Mouse (Mus musculus) megakaryocyte, embryonic 14.5 days (primary cell): ENCODE data around the gene Dgki. TPM values are rescaled to one million over a fixed set of nuclear protein-coding genes. Genes with fewer than 3 reads are reported as not detected.

ENCODE experiments used
- H3K27me3 ChIP-seq: replicated peaks from 2 replicates; pipeline ENCODE3; 2012; ENCODE audit warnings: inconsistent platforms
- H3K36me3 ChIP-seq: replicated peaks from 2 replicates; pipeline ENCODE3; 2012; ENCODE audit warnings: low read length, inconsistent platforms, mixed read lengths
- H3K4me1 ChIP-seq: 2 replicates; pipeline ENCODE4 v1.6.1; 2012; ENCODE audit warnings: inconsistent platforms
- H3K4me3 ChIP-seq: replicated peaks from 2 replicates; pipeline ENCODE3; 2012; ENCODE audit warnings: moderate library complexity, mild to moderate bottlenecking, inconsistent platforms
- H3K9me3 ChIP-seq: 2 replicates; pipeline ENCODE4 v1.6.1; 2012; ENCODE audit warnings: inconsistent platforms
- FLI1 ChIP-seq: IDR thresholded peaks from 2 replicates; pipeline ENCODE4 v1.6.1; 2012; ENCODE audit warnings: low read length, inconsistent platforms, mixed read lengths
- GATA1 ChIP-seq: IDR thresholded peaks from 3 replicates; pipeline ENCODE4 v1.6.1; 2012; ENCODE audit warnings: mixed read lengths, low read length, inconsistent platforms, borderline replicate concordance
- polyA plus RNA-seq: library from polyadenylated mRNA; stranded (reverse); fragments of >175 nt; gene quantifications from 2 replicates; pipeline ENCODE4 v1.2.3, GENCODE M21; 2012; ENCODE audit warnings: low replicate concordance; ENCODE audit not compliant: insufficient read depth

Gene Dgki
- polyA plus RNA-seq, 1 experiment = 0.02 TPM

DNA sequence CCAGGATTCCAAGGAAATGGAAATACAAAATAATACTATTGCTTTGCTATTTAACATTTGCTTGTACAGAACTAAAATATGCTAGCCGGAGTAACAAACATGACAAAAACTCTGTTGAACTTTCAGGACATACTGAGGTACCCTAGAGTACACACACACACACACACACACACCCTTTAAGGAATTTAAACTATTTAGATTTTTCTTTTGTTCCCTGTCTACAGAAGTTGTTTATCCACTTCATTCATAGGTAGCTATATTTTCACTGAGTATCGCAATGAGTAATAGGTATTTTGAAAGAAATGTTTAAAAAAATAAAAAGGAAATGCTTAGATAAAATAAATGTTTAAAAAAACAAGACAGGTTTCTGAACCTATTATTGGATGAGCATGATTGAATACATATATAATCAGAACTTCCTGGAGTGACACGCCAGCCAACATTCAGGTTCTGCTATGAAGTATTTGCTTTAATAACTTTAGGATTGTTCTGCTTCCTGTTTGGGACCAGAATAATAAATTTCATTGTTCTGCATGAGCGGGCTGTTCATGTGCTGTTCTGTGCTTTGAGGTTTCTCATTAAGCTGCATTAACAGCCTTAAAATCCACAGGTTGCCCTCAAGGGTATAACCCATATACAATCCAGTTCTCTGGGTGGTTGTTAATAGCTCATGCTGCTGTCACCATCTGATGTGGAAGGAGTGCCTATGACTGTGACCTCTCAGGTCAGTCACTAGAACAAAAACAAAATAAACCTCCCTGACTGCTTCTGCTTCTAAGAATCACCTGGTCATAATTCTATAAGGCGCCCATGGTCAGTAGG is 457.7 kb downstream of the Dgki start:
- Histone ChIP-seq H3K27me3 (no peaks in the 10 kb centered on the region), H3K4me3 (no peak overlapping the region), H3K4me1 (no peaks in the 10 kb centered on the region), H3K36me3 (no peaks in the 10 kb centered on the region), H3K9me3 (no peaks in the 10 kb centered on the region)
- TF ChIP-seq GATA1 (no peak), FLI1 (no peak)

DNA sequence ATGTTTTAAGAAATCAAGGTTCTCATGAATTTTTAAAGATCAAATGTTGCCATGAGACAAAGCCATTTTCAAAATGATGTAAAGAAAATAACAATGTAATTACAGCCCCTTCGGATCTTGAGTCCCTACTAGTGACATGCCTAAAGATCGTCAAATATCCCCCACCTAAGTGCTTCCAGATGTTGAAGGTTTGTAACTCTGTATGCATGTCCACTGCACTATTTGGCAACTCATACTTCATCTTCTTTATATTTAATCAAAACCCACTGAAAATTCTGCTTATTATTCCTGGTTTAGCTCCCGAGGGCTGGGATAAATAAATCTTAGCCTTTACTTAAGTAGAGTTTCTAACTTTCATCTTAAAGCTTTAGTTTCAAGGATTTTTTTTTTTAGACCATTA is 458.3 kb downstream of the Dgki start:
- TF ChIP-seq FLI1 = no peak

DNA sequence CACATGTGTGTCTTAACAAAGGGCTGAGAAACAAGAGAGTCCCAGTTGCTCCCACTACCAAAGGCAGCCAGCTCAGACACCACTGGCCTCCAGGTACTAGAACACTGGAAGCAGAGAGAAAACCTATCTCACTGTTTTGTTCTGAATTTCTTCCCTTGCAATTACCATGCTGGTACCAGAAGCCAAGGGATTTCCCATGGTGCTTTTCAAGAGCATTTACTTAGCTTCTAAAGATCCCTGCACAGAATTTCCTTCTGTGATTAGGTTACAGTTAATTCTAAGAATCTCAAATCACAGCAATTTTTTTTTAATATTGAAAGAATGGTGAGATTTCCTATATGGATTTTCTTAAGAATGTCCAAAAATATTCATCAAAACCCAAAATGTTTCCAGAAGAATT is 458.8 kb downstream of the Dgki start:
- H3K36me3 ChIP-seq = no peaks in the 10 kb centered on the region
- H3K4me3 ChIP-seq = no peak overlapping the region
- no peaks in the 10 kb centered on the region for H3K4me1 ChIP-seq
- no peaks in the 10 kb centered on the region for H3K27me3 ChIP-seq
- TF ChIP-seq GATA1 (no peak), FLI1 (no peak)
- H3K9me3 ChIP-seq = no peaks in the 10 kb centered on the region

More for the DNA sequence above, 458.3 kb downstream of the Dgki start:
- Histone ChIP-seq H3K4me3 (no peak overlapping the region), H3K4me1 (no peaks in the 10 kb centered on the region), H3K27me3 (no peaks in the 10 kb centered on the region), H3K9me3 (no peaks in the 10 kb centered on the region), H3K36me3 (no peaks in the 10 kb centered on the region)

DNA sequence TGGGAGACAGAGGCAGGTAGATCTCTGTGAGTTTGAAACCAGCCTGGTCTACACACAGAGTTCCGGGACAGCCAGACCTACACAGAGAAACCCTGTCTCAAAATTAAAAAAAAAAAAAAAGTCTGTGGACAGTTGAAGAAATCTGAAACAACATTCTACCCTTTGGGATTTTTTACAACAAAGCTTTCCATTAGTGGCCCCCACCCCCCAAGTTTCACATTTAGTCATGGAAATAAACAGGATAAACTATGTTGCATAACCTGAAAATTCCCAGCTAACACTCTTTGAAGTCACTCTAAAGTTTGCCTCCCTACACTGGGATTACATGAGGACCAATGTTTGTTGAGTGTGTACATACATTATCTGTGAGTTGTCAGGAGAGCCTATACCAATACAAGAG is 461.2 kb downstream of the Dgki start:
- Histone ChIP-seq H3K27me3 (no peaks in the 10 kb centered on the region), H3K36me3 (no peaks in the 10 kb centered on the region), H3K4me3 (no peak overlapping the region), H3K9me3 (no peaks in the 10 kb centered on the region), H3K4me1 (no peaks in the 10 kb centered on the region)
- TF ChIP-seq FLI1 (no peak), GATA1 (no peak)

DNA sequence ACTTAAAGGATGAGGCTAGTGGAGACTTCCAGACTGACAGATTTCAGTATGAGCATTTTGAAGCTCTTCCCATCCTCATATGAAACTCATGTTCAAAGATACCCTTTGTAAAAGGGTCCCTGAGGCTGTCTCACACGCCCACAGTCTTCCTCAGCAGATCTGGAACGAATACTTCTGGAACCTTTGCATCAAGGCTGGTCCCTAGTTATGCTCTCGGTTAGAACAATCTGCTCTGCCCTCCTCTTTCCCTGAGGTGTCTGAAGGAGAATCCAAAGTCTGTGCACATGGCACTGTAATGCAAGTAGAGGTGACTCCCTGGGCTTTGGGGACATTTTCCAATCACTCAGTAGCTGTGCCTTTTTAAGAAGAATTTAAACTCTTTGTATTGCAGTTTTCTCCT is 464.6 kb downstream of the Dgki start:
- no peaks in the 10 kb centered on the region for H3K9me3 ChIP-seq
- H3K27me3 ChIP-seq = no peaks in the 10 kb centered on the region
- H3K4me3 ChIP-seq = no peak overlapping the region
- TF ChIP-seq GATA1 (no peak), FLI1 (no peak)
- no peaks in the 10 kb centered on the region for H3K4me1 ChIP-seq
- no peaks in the 10 kb centered on the region for H3K36me3 ChIP-seq

DNA sequence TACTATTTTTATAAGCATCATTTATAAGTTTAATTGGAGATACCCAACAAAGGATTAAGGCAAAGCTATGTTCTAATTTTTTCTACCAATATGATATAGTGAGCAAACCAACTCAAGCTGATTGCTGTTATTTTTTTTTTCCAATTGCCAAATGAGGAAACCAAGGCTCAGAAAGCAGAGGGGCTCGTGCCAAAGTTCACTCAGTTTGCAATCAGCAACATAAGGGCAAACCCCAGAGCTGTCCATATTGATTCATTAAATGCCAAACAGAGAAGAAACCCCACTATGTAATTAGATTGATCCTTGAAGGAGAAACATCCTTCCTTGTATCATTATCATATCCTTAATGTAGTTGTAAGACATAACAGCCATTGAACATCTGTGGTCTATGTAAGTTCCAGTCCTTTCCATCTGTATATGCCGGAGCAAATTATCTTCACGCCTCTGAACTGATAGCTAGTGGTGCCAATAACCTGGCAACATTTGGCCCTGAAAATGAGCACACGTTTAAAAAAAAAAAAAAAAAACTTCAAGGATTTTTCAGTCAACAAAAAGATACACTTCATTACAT is 465.2 kb downstream of the Dgki start:
- Histone ChIP-seq H3K27me3 (no peaks in the 10 kb centered on the region), H3K4me1 (no peaks in the 10 kb centered on the region), H3K9me3 (no peaks in the 10 kb centered on the region), H3K36me3 (no peaks in the 10 kb centered on the region), H3K4me3 (no peak overlapping the region)
- TF ChIP-seq GATA1 (no peak), FLI1 (no peak)

DNA sequence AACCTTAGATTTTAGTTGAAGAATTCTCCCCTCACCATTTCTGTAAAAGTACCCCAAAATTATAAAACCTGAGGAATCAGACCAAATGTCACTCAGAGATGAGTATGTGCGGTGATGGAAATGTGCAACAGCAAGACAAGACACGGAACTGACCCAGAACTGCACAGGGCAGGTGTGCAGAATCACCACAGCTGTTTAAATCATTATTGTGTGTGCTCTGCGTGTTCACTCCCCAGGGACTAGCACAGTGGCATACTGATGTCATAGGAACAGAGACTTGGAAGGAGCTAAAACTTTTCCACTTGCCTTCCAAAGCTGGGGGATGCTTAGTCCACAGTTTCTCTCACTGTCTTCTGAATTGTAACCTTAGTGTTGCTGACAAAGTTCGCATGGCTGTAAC is 467.3 kb downstream of the Dgki start:
- H3K4me1 ChIP-seq = no peaks in the 10 kb centered on the region
- no peaks in the 10 kb centered on the region for H3K36me3 ChIP-seq
- H3K27me3 ChIP-seq = no peaks in the 10 kb centered on the region
- TF ChIP-seq FLI1 (no peak), GATA1 (no peak)
- peaks cover 4% of the 10 kb centered on the region; the same call in 1 of the 2 replicates for H3K9me3 ChIP-seq
- no peak overlapping the region for H3K4me3 ChIP-seq

DNA sequence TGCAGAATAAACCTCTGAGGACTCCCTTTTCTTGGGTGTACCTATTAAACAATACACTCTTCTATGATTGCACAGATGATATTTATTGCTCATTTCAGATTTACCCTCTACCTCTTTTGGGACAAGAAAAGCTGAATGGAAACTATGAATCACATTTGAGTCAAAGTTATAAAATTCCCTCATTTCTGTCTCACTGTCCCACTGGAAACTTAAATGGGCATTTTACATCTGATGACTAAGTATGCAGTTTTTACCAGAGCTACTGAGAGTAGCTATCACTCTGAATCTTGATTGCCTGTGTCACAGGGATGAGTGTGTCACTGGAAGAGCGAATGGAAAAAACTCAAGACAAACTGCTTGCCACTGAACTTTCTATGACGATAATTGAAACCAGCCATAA is 467.8 kb downstream of the Dgki start:
- no peak overlapping the region for H3K4me3 ChIP-seq
- TF ChIP-seq FLI1 (no peak), GATA1 (no peak)

DNA sequence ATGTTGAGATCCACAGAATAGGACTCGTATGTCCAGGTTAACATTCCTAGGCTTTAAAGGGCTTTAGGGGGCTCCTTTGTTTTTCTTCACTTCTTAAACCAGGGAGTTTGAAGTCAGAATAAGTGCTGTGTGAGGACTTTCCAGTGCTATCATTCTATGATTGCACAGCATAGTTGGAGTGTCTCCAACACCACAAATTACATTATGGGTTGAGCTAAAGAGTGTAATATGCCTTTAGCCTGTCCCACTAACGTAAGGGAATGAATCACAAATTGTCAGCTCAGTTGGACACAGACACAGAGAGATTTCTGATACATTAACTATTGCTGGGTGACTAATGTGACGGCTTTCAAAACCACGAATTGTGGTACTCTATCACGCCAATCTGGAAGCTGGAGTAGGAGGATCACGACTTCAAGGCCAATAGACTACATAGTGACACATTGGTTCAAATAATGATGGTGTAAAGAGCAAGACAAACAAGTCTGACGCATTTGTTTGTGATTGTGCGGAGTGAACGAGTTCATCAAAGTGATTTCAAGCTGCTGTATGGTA is 469.5 kb downstream of the Dgki start:
- H3K36me3 ChIP-seq = no peaks in the 10 kb centered on the region

More for the DNA sequence above, 467.8 kb downstream of the Dgki start:
- Histone ChIP-seq H3K4me1 (no peaks in the 10 kb centered on the region), H3K9me3 (peaks cover 4% of the 10 kb centered on the region; the same call in 1 of the 2 replicates), H3K36me3 (no peaks in the 10 kb centered on the region), H3K27me3 (no peaks in the 10 kb centered on the region)

DNA sequence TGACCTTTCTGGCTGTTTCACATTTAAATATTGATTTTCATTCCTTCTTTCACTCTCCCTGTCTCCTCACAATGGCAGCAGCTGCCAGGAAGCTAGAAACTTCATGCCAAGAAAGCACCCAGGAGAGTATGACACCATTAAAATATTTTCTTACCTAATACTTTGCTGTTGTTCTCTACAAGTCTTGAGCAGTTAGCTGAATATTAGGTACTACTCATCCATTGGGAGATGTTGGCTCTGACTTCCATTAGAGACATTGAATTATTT is 480.3 kb downstream of the Dgki start:
- Histone ChIP-seq H3K36me3 (no peaks in the 10 kb centered on the region), H3K4me3 (no peak overlapping the region), H3K9me3 (no peaks in the 10 kb centered on the region), H3K4me1 (no peaks in the 10 kb centered on the region), H3K27me3 (no peaks in the 10 kb centered on the region)
- TF ChIP-seq GATA1 (no peak), FLI1 (no peak)

More for the DNA sequence above, 469.5 kb downstream of the Dgki start:
- TF ChIP-seq FLI1 = no peak
- TF ChIP-seq GATA1 = no peak
- no peaks in the 10 kb centered on the region for H3K27me3 ChIP-seq
- H3K4me3 ChIP-seq = no peak overlapping the region
- no peaks in the 10 kb centered on the region for H3K4me1 ChIP-seq
- H3K9me3 ChIP-seq = peaks cover 4% of the 10 kb centered on the region; the same call in 1 of the 2 replicates
